Mouse (Mus musculus) CH12.LX (cell line): Measurements from ENCODE around the gene Olfr877. TPM values are rescaled to one million over a fixed set of nuclear protein-coding genes. Genes with fewer than 3 reads are reported as not detected.

ENCODE experiments used
- DNase-seq: peaks from one replicate; pipeline ENCODE4 v3.0.0-alpha.2; 2013; ENCODE audit errors: extremely low read depth
- H3K27ac ChIP-seq: 2 replicates; pipeline ENCODE4 v1.5.1; 2012; ENCODE audit warnings: low read depth, mild to moderate bottlenecking, control low read depth, moderate library complexity; ENCODE audit not compliant: insufficient read depth
- H3K27me3 ChIP-seq: replicated peaks from 2 replicates; pipeline ENCODE3; 2012; ENCODE audit warnings: inconsistent platforms
- H3K36me3 ChIP-seq, 2 experiments: replicated peaks in 1 of 2; 2 replicates each; pipeline versions ENCODE3 to v1.6.1; 2012; ENCODE audit warnings: inconsistent platforms in 1 of 2, low read length in 1 of 2, mild to moderate bottlenecking in 1 of 2, mixed read lengths in 1 of 2, moderate library complexity in 1 of 2; ENCODE audit not compliant: control insufficient read depth in 1 of 2, insufficient read depth in 1 of 2
- H3K4me1 ChIP-seq, 2 experiments: 2 replicates each; pipeline ENCODE4 v1.6.1; 2012; ENCODE audit warnings: inconsistent platforms in 1 of 2, moderate library complexity in 1 of 2; ENCODE audit not compliant: insufficient read depth in 2 of 2, control insufficient read depth in 1 of 2
- H3K4me2 ChIP-seq: 2 replicates; pipeline ENCODE4 v1.6.1; 2012; ENCODE audit warnings: low read depth, mild to moderate bottlenecking, control low read depth; ENCODE audit not compliant: poor library complexity, insufficient read depth, severe bottlenecking
- H3K4me3 ChIP-seq, 3 experiments: fragments of 150-350 bp in 1 of 3; sonication (generic) in 1 of 3; replicated peaks in 1 of 3; 2 replicates each; pipeline versions ENCODE3 to v1.5.1; 2011 to 2012; ENCODE audit warnings: low read depth in 2 of 3, low read length in 2 of 3, mild to moderate bottlenecking in 2 of 3, moderate library complexity in 2 of 3, control low read depth in 1 of 3, improper control_type of control experiment in 1 of 3, inconsistent platforms in 1 of 3, mixed read lengths in 1 of 3; ENCODE audit not compliant: poor library complexity in 1 of 3
- H3K79me2 ChIP-seq: replicated peaks from 2 replicates; pipeline ENCODE4 v1.6.1; 2012; ENCODE audit warnings: mild to moderate bottlenecking, moderate library complexity; ENCODE audit not compliant: control insufficient read depth, poor library complexity, insufficient read depth, severe bottlenecking; ENCODE audit errors: extremely low read depth
- H3K9ac ChIP-seq: 2 replicates; pipeline ENCODE4 v1.6.1; 2012; ENCODE audit warnings: low read depth, mild to moderate bottlenecking, control low read depth, moderate library complexity; ENCODE audit not compliant: insufficient read depth
- H3K9me3 ChIP-seq: replicated peaks from 2 replicates; pipeline ENCODE3; 2012; ENCODE audit warnings: low read length, inconsistent platforms, mixed read lengths
- CHD2 ChIP-seq: IDR thresholded peaks from 2 replicates; pipeline ENCODE4 v1.6.1; 2011; ENCODE audit warnings: low read length, improper control_type of control experiment
- CTCF ChIP-seq, 2 experiments: IDR thresholded peaks in 1 of 2; conservative IDR thresholded peaks in 1 of 2; 2 replicates each; pipeline ENCODE4 v1.5.1; 2011 to 2012; ENCODE audit warnings: low read depth in 2 of 2, low read length in 2 of 2, improper control_type of control experiment in 1 of 2, inconsistent platforms in 1 of 2, mild to moderate bottlenecking in 1 of 2, moderate library complexity in 1 of 2
- E2F4 ChIP-seq: IDR thresholded peaks from 2 replicates; pipeline ENCODE4 v1.6.1; 2011; ENCODE audit warnings: low read depth, low read length, improper control_type of control experiment; ENCODE audit not compliant: insufficient replicate concordance
- ELF1 ChIP-seq: IDR thresholded peaks from 2 replicates; pipeline ENCODE4 v1.6.1; 2014; ENCODE audit warnings: low read depth, mild to moderate bottlenecking, inconsistent platforms, low read length, improper control_type of control experiment
- EP300 ChIP-seq: IDR thresholded peaks from 2 replicates; pipeline ENCODE4 v1.6.1; 2011; ENCODE audit warnings: low read length, improper control_type of control experiment
- ETS1 ChIP-seq: conservative IDR thresholded peaks from 2 replicates; pipeline ENCODE4 v1.6.1; 2012; ENCODE audit warnings: low read depth, mild to moderate bottlenecking, inconsistent platforms, low read length, improper control_type of control experiment, moderate library complexity
- HCFC1 ChIP-seq: IDR thresholded peaks from 2 replicates; pipeline ENCODE4 v1.6.1; 2012; ENCODE audit warnings: low read depth, mild to moderate bottlenecking, inconsistent platforms, low read length, improper control_type of control experiment
- JUND ChIP-seq: conservative IDR thresholded peaks from 2 replicates; pipeline ENCODE4 v1.6.1; 2011; ENCODE audit warnings: low read depth, low read length, improper control_type of control experiment
- KAT2A ChIP-seq: IDR thresholded peaks from 2 replicates; pipeline ENCODE4 v1.6.1; 2012; ENCODE audit warnings: low read length, improper control_type of control experiment, inconsistent platforms; ENCODE audit not compliant: insufficient replicate concordance
- MAZ ChIP-seq: IDR thresholded peaks from 2 replicates; pipeline ENCODE4 v1.6.1; 2012; ENCODE audit warnings: low read depth, mild to moderate bottlenecking, inconsistent platforms, low read length, improper control_type of control experiment, moderate library complexity
- MEF2A ChIP-seq: IDR thresholded peaks from 2 replicates; pipeline ENCODE4 v1.6.1; 2014; ENCODE audit warnings: low read depth, mild to moderate bottlenecking, inconsistent platforms, low read length, improper control_type of control experiment, borderline replicate concordance
- PAX5 ChIP-seq: IDR thresholded peaks from 2 replicates; pipeline ENCODE4 v1.6.1; 2012; ENCODE audit warnings: low read length, inconsistent platforms, mixed read lengths
- POLR2A ChIP-seq: IDR thresholded peaks from 2 replicates; pipeline ENCODE4 v1.6.1; 2011; ENCODE audit warnings: low read depth, mild to moderate bottlenecking, improper control_type of control experiment, low read length
- POLR2AphosphoS2 ChIP-seq: IDR thresholded peaks from 2 replicates; pipeline ENCODE4 v1.6.1; 2011; ENCODE audit warnings: low read depth, low read length, improper control_type of control experiment
- RAD21 ChIP-seq: IDR thresholded peaks from 2 replicates; pipeline ENCODE4 v1.6.1; 2011; ENCODE audit warnings: low read depth, mild to moderate bottlenecking, low read length, improper control_type of control experiment, moderate library complexity
- RCOR1 ChIP-seq: conservative IDR thresholded peaks from 2 replicates; pipeline ENCODE4 v1.6.1; 2012; ENCODE audit warnings: low read depth, mild to moderate bottlenecking, inconsistent platforms, low read length, improper control_type of control experiment
- SMC3 ChIP-seq: IDR thresholded peaks from 2 replicates; pipeline ENCODE4 v1.6.1; 2011; ENCODE audit warnings: low read depth, low read length, improper control_type of control experiment
- UBTF ChIP-seq: IDR thresholded peaks from 2 replicates; pipeline ENCODE4 v1.6.1; 2012; ENCODE audit warnings: low read depth, mild to moderate bottlenecking, inconsistent platforms, low read length, improper control_type of control experiment, moderate library complexity
- USF1 ChIP-seq: IDR thresholded peaks from 2 replicates; pipeline ENCODE4 v1.6.1; 2014; ENCODE audit warnings: low read depth, mild to moderate bottlenecking, inconsistent platforms, low read length, improper control_type of control experiment
- USF2 ChIP-seq: conservative IDR thresholded peaks from 2 replicates; pipeline ENCODE4 v1.6.1; 2011; ENCODE audit warnings: low read depth, low read length, improper control_type of control experiment
- ZC3H11A ChIP-seq: IDR thresholded peaks from 2 replicates; pipeline ENCODE4 v1.6.1; 2012; ENCODE audit warnings: low read depth, mild to moderate bottlenecking, inconsistent platforms, low read length, improper control_type of control experiment
- ZNF384 ChIP-seq: IDR thresholded peaks from 2 replicates; pipeline ENCODE4 v1.6.1; 2012; ENCODE audit warnings: low read depth, low read length, improper control_type of control experiment, inconsistent platforms
- dilution Hi-C: fragments of 300-500 bp; cut with MboI; formaldehyde crosslinking; loops from 2 replicates; pipeline ENCODE4 v1.14.3; 2020; ENCODE audit warnings: low sequenced_read_pairs; ENCODE audit not compliant: extremely low pct_unique_long_range_greater_than_20kb, extremely low pct_ligation_motif_present
- in situ Hi-C: fragments of 300-500 bp; cut with MboI; formaldehyde crosslinking; loops from 3 replicates; pipeline ENCODE4 v1.14.3; 2019; ENCODE audit warnings: low sequenced_read_pairs, low pct_ligation_motif_present, low pct_unique_long_range_greater_than_20kb, mixed read lengths
- polyA plus RNA-seq: library from polyadenylated mRNA; unstranded; fragments of >175 nt; gene quantifications from 2 replicates; pipeline ENCODE4 v1.2.1, GENCODE M21; 2012; ENCODE audit warnings: low read depth; ENCODE audit not compliant: insufficient read length
- total RNA-seq, 2 experiments: library from RNA; depleted of rRNA; stranded (reverse); fragments of 300-350 nt in 1 of 2; fragments of >200 nt in 1 of 2; gene quantifications; 2 replicates each; pipeline ENCODE4 v1.2.3; 2012 to 2014

Olfr877 gene
- total and polyA plus RNA-seq, 3 experiments: not detected

GRCm38 (mm10) chr9:37871536-37871935, 17.5 kb downstream of the Olfr877 start:
- Histone ChIP-seq H3K4me3 (no peak overlapping the region), H3K9me3 (no peaks in the 10 kb centered on the region), H3K9ac (no peak overlapping the region), H3K4me2 (no peak overlapping the region), H3K79me2 (no peaks in the 10 kb centered on the region), H3K36me3 (no peaks in the 10 kb centered on the region), H3K4me1 (peaks cover 0 to 4% of the 10 kb centered on the region in 2 experiments; a peak in 1 of 4 replicates), H3K27me3 (no peaks in the 10 kb centered on the region), H3K27ac (no peak overlapping the region)
- in situ Hi-C loops (no loop called here), dilution Hi-C loops (no loop called here)
- TF ChIP-seq USF1: no peak
- no peak for TF ChIP-seq EP300
- no peak for TF ChIP-seq RCOR1
- TF ChIP-seq MAZ: no peak
- no peak for TF ChIP-seq POLR2A
- no peak for TF ChIP-seq ZC3H11A
- no peak for TF ChIP-seq HCFC1
- TF ChIP-seq USF2: no peak
- TF ChIP-seq KAT2A: no peak
- TF ChIP-seq SMC3: no peak
- no peak for DNase-seq

GRCm38 (mm10) chr9:37890960-37891359, 36.9 kb downstream of the Olfr877 start:
- dilution Hi-C loops (no loop called here), in situ Hi-C loops (no loop called here)
- Histone ChIP-seq H3K4me3 (no peak overlapping the region), H3K4me1 (no peaks in the 10 kb centered on the region), H3K4me2 (no peak overlapping the region), H3K9ac (no peak overlapping the region), H3K79me2 (no peaks in the 10 kb centered on the region), H3K9me3 (no peaks in the 10 kb centered on the region), H3K27ac (no peak overlapping the region), H3K27me3 (no peaks in the 10 kb centered on the region), H3K36me3 (no peaks in the 10 kb centered on the region)
- TF ChIP-seq PAX5: no peak
- no peak for TF ChIP-seq POLR2AphosphoS2
- no peak for TF ChIP-seq ETS1
- no peak for TF ChIP-seq JUND
- TF ChIP-seq CTCF (conservative IDR thresholded peaks at IDR 0.05 in 1 of 2, IDR thresholded peaks at IDR 0.05 in 1 of 2; ENCODE audit: low read depth in 2 of 2, low read length in 2 of 2): no peak
- no peak for TF ChIP-seq POLR2A
- no peak for TF ChIP-seq UBTF
- no peak for TF ChIP-seq ELF1
- TF ChIP-seq HCFC1: no peak
- TF ChIP-seq E2F4: no peak
- no peak for TF ChIP-seq SMC3
- no peak for TF ChIP-seq USF2
- TF ChIP-seq MEF2A: no peak
- TF ChIP-seq USF1: no peak
- TF ChIP-seq MAZ: no peak
- TF ChIP-seq EP300: no peak
- no peak for TF ChIP-seq RAD21
- TF ChIP-seq ZNF384: no peak
- no peak for TF ChIP-seq CHD2
- no peak for DNase-seq
